Mouse (Mus musculus) thymus, postnatal 4 days (tissue): ENCODE data around the gene Fam173b.
"Not testable (repeated sequence)": the region's sequence is repeated elsewhere in the genome, so short reads cannot be mapped to it uniquely, and the experiment has no call there.

Source experiments
- DNase-seq: peaks from one replicate; pipeline ENCODE4 v3.0.0; 2021

Fam173b gene

GRCm38 (mm10) chr15:31601646-31602374 is at the start of gene Fam173b, which contains the start of gene Cct5:
TSS of gene Fam173b (plus strand) at chr15:31601852.
TSS of gene Cct5 (minus strand) at chr15:31601804.
- DNase-seq = peak; percentile 99

GRCm38 (mm10) chr15:31554855-31555254 is 46.8 kb upstream of the Fam173b start:
- DNase-seq = no peak

- no peak for DNase-seq
Measured at GRCm38 (mm10) chr15:31561390-31561789, 40.3 kb upstream of the Fam173b start.

- no peak for DNase-seq
Measured at GRCm38 (mm10) chr15:31561976-31562375, 39.7 kb upstream of the Fam173b start.

- DNase-seq = no peak
Measured at GRCm38 (mm10) chr15:31562847-31563246, 38.8 kb upstream of the Fam173b start.

- no peak for DNase-seq
Measured at GRCm38 (mm10) chr15:31563577-31564546, 37.8 kb upstream of the Fam173b start.

- no peak for DNase-seq
Measured at GRCm38 (mm10) chr15:31565184-31565583, 36.5 kb upstream of the Fam173b start, which contains the start of gene Cmbl. TSS of gene Cmbl (plus strand) at chr15:31565389.

- DNase-seq = no peak
Measured at GRCm38 (mm10) chr15:31565786-31566185, 35.9 kb upstream of the Fam173b start.

GRCm38 (mm10) chr15:31567431-31567830 is 34.2 kb upstream of the Fam173b start:
- no peak for DNase-seq

GRCm38 (mm10) chr15:31568581-31568996 is 33.1 kb upstream of the Fam173b start:
- DNase-seq = no peak

GRCm38 (mm10) chr15:31569325-31570022 is 32.2 kb upstream of the Fam173b start:
- no peak for DNase-seq

GRCm38 (mm10) chr15:31570959-31571358 is 30.7 kb upstream of the Fam173b start:
- DNase-seq = no peak

- DNase-seq = no peak
Measured at GRCm38 (mm10) chr15:31571906-31572722, 29.5 kb upstream of the Fam173b start.

GRCm38 (mm10) chr15:31573287-31573686 is 28.4 kb upstream of the Fam173b start:
- no peak for DNase-seq

GRCm38 (mm10) chr15:31573692-31574091 is 28.0 kb upstream of the Fam173b start:
- no peak for DNase-seq

- no peak for DNase-seq
Measured at GRCm38 (mm10) chr15:31576076-31576475, 25.6 kb upstream of the Fam173b start.

GRCm38 (mm10) chr15:31581086-31581485 is 20.6 kb upstream of the Fam173b start:
- not testable (repeated sequence) for DNase-seq

GRCm38 (mm10) chr15:31583304-31584085 is 18.2 kb upstream of the Fam173b start:
- no peak for DNase-seq

GRCm38 (mm10) chr15:31585238-31585637 is 16.4 kb upstream of the Fam173b start:
- no peak for DNase-seq

- DNase-seq = no peak
Measured at GRCm38 (mm10) chr15:31586088-31586487, 15.6 kb upstream of the Fam173b start.

- peak; percentile 93 for DNase-seq
Measured at GRCm38 (mm10) chr15:31586519-31586918, 15.1 kb upstream of the Fam173b start.
